Mouse (Mus musculus): Measurements from ENCODE around the gene Myh6.
A peak's percentile ranks its signal among the peaks of the same experiment; 100 is the strongest.

Gene Myh6

GRCm38 (mm10) chr14:54966320-54966977, at the start of gene Myh6:
Gene Myh6 (minus strand): TSS chr14:54966927.
- no peak for DNase-seq (ENCODE audit: low read depth, low spot score)
- H3K36me3 ChIP-seq (ENCODE audit: control insufficient read depth, insufficient read depth, low read length, poor library complexity, severe bottlenecking), result no peaks in the 10 kb centered on the region
- H3K27me3 ChIP-seq (ENCODE audit: control insufficient read depth, insufficient read depth, low read length, poor library complexity, severe bottlenecking), result no peaks in the 10 kb centered on the region

- no peak for DNase-seq (ENCODE audit: low read depth, low spot score)
- Histone ChIP-seq H3K27me3 (ENCODE audit: control insufficient read depth, insufficient read depth, low read length, poor library complexity, severe bottlenecking) (no peaks in the 10 kb centered on the region), H3K36me3 (ENCODE audit: control insufficient read depth, insufficient read depth, low read length, poor library complexity, severe bottlenecking) (peaks cover 2% of the 10 kb centered on the region; the same call in 1 of the 2 replicates)
Observed at GRCm38 (mm10) chr14:55015767-55016111, 49.0 kb upstream of the Myh6 start.

- Histone ChIP-seq H3K27me3 (ENCODE audit: control insufficient read depth, insufficient read depth, low read length, poor library complexity, severe bottlenecking) (no peaks in the 10 kb centered on the region), H3K36me3 (ENCODE audit: control insufficient read depth, insufficient read depth, low read length, poor library complexity, severe bottlenecking) (peaks cover 2% of the 10 kb centered on the region; the same call in 1 of the 2 replicates)
- peak; percentile 99 for DNase-seq (ENCODE audit: low read depth, low spot score)
Observed at GRCm38 (mm10) chr14:55014991-55015766, 48.5 kb upstream of the Myh6 start, which contains the start of gene Ngdn. Gene Ngdn (plus strand): TSS chr14:55015454.

- Histone ChIP-seq H3K36me3 (ENCODE audit: control insufficient read depth, insufficient read depth, low read length, poor library complexity, severe bottlenecking) (peaks cover 2% of the 10 kb centered on the region; the same call in 1 of the 2 replicates), H3K27me3 (ENCODE audit: control insufficient read depth, insufficient read depth, low read length, poor library complexity, severe bottlenecking) (no peaks in the 10 kb centered on the region)
- DNase-seq (ENCODE audit: low read depth, low spot score), result no peak
Observed at GRCm38 (mm10) chr14:55014591-55014990, 47.9 kb upstream of the Myh6 start.

GRCm38 (mm10) chr14:55011116-55011515, 44.4 kb upstream of the Myh6 start:
- no peaks in the 10 kb centered on the region; the same call in 1 of the 2 replicates for H3K27me3 ChIP-seq (ENCODE audit: control insufficient read depth, insufficient read depth, low read length, poor library complexity, severe bottlenecking)
- H3K36me3 ChIP-seq (ENCODE audit: control insufficient read depth, insufficient read depth, low read length, poor library complexity, severe bottlenecking), result no peaks in the 10 kb centered on the region
- peak; percentile 25 for DNase-seq (ENCODE audit: low read depth, low spot score)

GRCm38 (mm10) chr14:55008417-55008816, 41.7 kb upstream of the Myh6 start:
- Histone ChIP-seq H3K36me3 (ENCODE audit: control insufficient read depth, insufficient read depth, low read length, poor library complexity, severe bottlenecking) (no peaks in the 10 kb centered on the region), H3K27me3 (ENCODE audit: control insufficient read depth, insufficient read depth, low read length, poor library complexity, severe bottlenecking) (no peaks in the 10 kb centered on the region; the same call in 1 of the 2 replicates)
- DNase-seq (ENCODE audit: low read depth, low spot score), result no peak

GRCm38 (mm10) chr14:55007120-55007908, 40.6 kb upstream of the Myh6 start:
- no peak for DNase-seq (ENCODE audit: low read depth, low spot score)
- Histone ChIP-seq H3K36me3 (ENCODE audit: control insufficient read depth, insufficient read depth, low read length, poor library complexity, severe bottlenecking) (no peaks in the 10 kb centered on the region), H3K27me3 (ENCODE audit: control insufficient read depth, insufficient read depth, low read length, poor library complexity, severe bottlenecking) (no peaks in the 10 kb centered on the region; the same call in 1 of the 2 replicates)

GRCm38 (mm10) chr14:55006541-55006940, 39.8 kb upstream of the Myh6 start:
- no peak for DNase-seq (ENCODE audit: low read depth, low spot score)
- no peaks in the 10 kb centered on the region for H3K36me3 ChIP-seq (ENCODE audit: control insufficient read depth, insufficient read depth, low read length, poor library complexity, severe bottlenecking)
- no peaks in the 10 kb centered on the region; the same call in 1 of the 2 replicates for H3K27me3 ChIP-seq (ENCODE audit: control insufficient read depth, insufficient read depth, low read length, poor library complexity, severe bottlenecking)

GRCm38 (mm10) chr14:55005967-55006366, 39.2 kb upstream of the Myh6 start:
- Histone ChIP-seq H3K36me3 (ENCODE audit: control insufficient read depth, insufficient read depth, low read length, poor library complexity, severe bottlenecking) (no peaks in the 10 kb centered on the region), H3K27me3 (ENCODE audit: control insufficient read depth, insufficient read depth, low read length, poor library complexity, severe bottlenecking) (no peaks in the 10 kb centered on the region; the same call in 1 of the 2 replicates)
- no peak for DNase-seq (ENCODE audit: low read depth, low spot score)

GRCm38 (mm10) chr14:55005506-55005905, 38.8 kb upstream of the Myh6 start:
- DNase-seq (ENCODE audit: low read depth, low spot score), result no peak
- Histone ChIP-seq H3K36me3 (ENCODE audit: control insufficient read depth, insufficient read depth, low read length, poor library complexity, severe bottlenecking) (no peaks in the 10 kb centered on the region), H3K27me3 (ENCODE audit: control insufficient read depth, insufficient read depth, low read length, poor library complexity, severe bottlenecking) (no peaks in the 10 kb centered on the region; the same call in 1 of the 2 replicates)

- H3K36me3 ChIP-seq (ENCODE audit: control insufficient read depth, insufficient read depth, low read length, poor library complexity, severe bottlenecking), result no peaks in the 10 kb centered on the region
- no peak for DNase-seq (ENCODE audit: low read depth, low spot score)
- no peaks in the 10 kb centered on the region; the same call in 1 of the 2 replicates for H3K27me3 ChIP-seq (ENCODE audit: control insufficient read depth, insufficient read depth, low read length, poor library complexity, severe bottlenecking)
Observed at GRCm38 (mm10) chr14:55003878-55004855, 37.4 kb upstream of the Myh6 start.

- Histone ChIP-seq H3K27me3 (ENCODE audit: control insufficient read depth, insufficient read depth, low read length, poor library complexity, severe bottlenecking) (no peaks in the 10 kb centered on the region; the same call in 1 of the 2 replicates), H3K36me3 (ENCODE audit: control insufficient read depth, insufficient read depth, low read length, poor library complexity, severe bottlenecking) (no peaks in the 10 kb centered on the region)
- DNase-seq (ENCODE audit: low read depth, low spot score), result no peak
Observed at GRCm38 (mm10) chr14:55002687-55003120, 36.0 kb upstream of the Myh6 start.

- Histone ChIP-seq H3K36me3 (ENCODE audit: control insufficient read depth, insufficient read depth, low read length, poor library complexity, severe bottlenecking) (no peaks in the 10 kb centered on the region), H3K27me3 (ENCODE audit: control insufficient read depth, insufficient read depth, low read length, poor library complexity, severe bottlenecking) (no peaks in the 10 kb centered on the region; the same call in 1 of the 2 replicates)
- DNase-seq (ENCODE audit: low read depth, low spot score), result no peak
Observed at GRCm38 (mm10) chr14:55001938-55002686, 35.4 kb upstream of the Myh6 start.

All from splenic B cell, adult 2 months (primary cell).